Mouse (Mus musculus) stomach, postnatal 0 days (tissue): ENCODE results near the gene Naaladl2. TPM values are rescaled to one million over a fixed set of nuclear protein-coding genes. Genes with fewer than 3 reads are reported as not detected.
"Not testable (repeated sequence)": the region's sequence is repeated elsewhere in the genome, so short reads cannot be mapped to it uniquely, and the experiment has no call there.

Source experiments
- ATAC-seq: fragments of 200-750 bp; cut with Nextera tagmentation; 2 replicates; pipeline ENCODE4 v1.8.0; 2017; ENCODE audit not compliant: low FRiP score, low TSS enrichment
- DNase-seq: peaks from one replicate; pipeline ENCODE4 v3.0.0-alpha.2; 2016; ENCODE audit warnings: low spot score
- H3K27ac ChIP-seq: fragments of 300-500 bp; sonication (generic); replicated peaks from 2 replicates; pipeline ENCODE4 v1.5.1; 2014; ENCODE audit warnings: mild to moderate bottlenecking, control low read depth
- H3K27me3 ChIP-seq: fragments of 300-500 bp; sonication (generic); 2 replicates; pipeline ENCODE4 v1.6.1; 2014; ENCODE audit warnings: low read length; ENCODE audit not compliant: control insufficient read depth, insufficient read depth
- H3K36me3 ChIP-seq: fragments of 300-500 bp; sonication (generic); 2 replicates; pipeline ENCODE4 v1.6.1; 2014; ENCODE audit warnings: low read length, mixed read lengths; ENCODE audit not compliant: control insufficient read depth, insufficient read depth
- H3K4me1 ChIP-seq: fragments of 300-500 bp; sonication (generic); replicated peaks from 2 replicates; pipeline ENCODE4 v1.6.1; 2014; ENCODE audit warnings: antibody characterized with exemption; ENCODE audit not compliant: control insufficient read depth, insufficient read depth
- H3K4me2 ChIP-seq: fragments of 300-500 bp; sonication (generic); replicated peaks from 2 replicates; pipeline ENCODE4 v1.6.1; 2014; ENCODE audit warnings: low read depth, mild to moderate bottlenecking, control low read depth, moderate library complexity
- H3K4me3 ChIP-seq: fragments of 300-500 bp; sonication (generic); 2 replicates; pipeline ENCODE4 v1.5.1; 2014; ENCODE audit warnings: low read depth, low read length, control low read depth
- H3K9ac ChIP-seq: fragments of 300-500 bp; sonication (generic); 2 replicates; pipeline ENCODE4 v1.6.1; 2014; ENCODE audit warnings: mild to moderate bottlenecking, low read length, control low read depth, mixed read lengths
- H3K9me3 ChIP-seq: fragments of 300-500 bp; sonication (generic); 2 replicates; pipeline ENCODE4 v1.6.1; 2016; ENCODE audit warnings: low read length; ENCODE audit not compliant: control insufficient read depth
- CTCF ChIP-seq: IDR thresholded peaks from 2 replicates; pipeline ENCODE4 v1.5.1; 2016; ENCODE audit warnings: antibody characterized with exemption, low read depth, mild to moderate bottlenecking, moderate library complexity
- EP300 ChIP-seq: optimal IDR thresholded peaks from 2 replicates; pipeline ENCODE3; 2016; ENCODE audit warnings: antibody characterized with exemption
- WGBS: fragments of 180-500 bp; shearing (Covaris S2); extraction: QIAGEN DNeasy Blood & Tissue Kit; methylation state at CpG from one replicate; pipeline ENCODE4 v1.1.7; 2014; 5-methylcytosine and 5-hydroxymethylcytosine counted together
- polyA plus RNA-seq: library from polyadenylated mRNA; unstranded; fragments of >200 nt; fragmentation: Nextera tagmentation; extraction: Ambion mirVana; gene quantifications from 2 replicates; pipeline ENCODE4 v1.2.1, GENCODE M21; 2015

Gene Naaladl2
- polyA plus RNA-seq, 1 experiment from 2014 or later: 5.9 TPM

- Histone ChIP-seq H3K4me2 (no peak overlapping the region), H3K4me1 (no peaks in the 10 kb centered on the region), H3K36me3 (no peaks in the 10 kb centered on the region), H3K27me3 (no peaks in the 10 kb centered on the region), H3K27ac (no peak overlapping the region), H3K4me3 (no peak overlapping the region), H3K9me3 (no peaks in the 10 kb centered on the region), H3K9ac (no peak overlapping the region)
- 86% methylated on average over 1 of the region's 1 CpGs for WGBS
- DNase-seq (no peak), ATAC-seq (no peak)
- TF ChIP-seq CTCF (no peak), EP300 (no peak)
These were observed 133.3 kb downstream of the Naaladl2 start for GRCm38 (mm10) chr3:25010751-25011150.

GRCm38 (mm10) chr3:25006802-25007201 is 137.3 kb downstream of the Naaladl2 start:
- ATAC-seq, H3K4me1 ChIP-seq, H3K27ac ChIP-seq, H3K4me2 ChIP-seq, H3K27me3 ChIP-seq, H3K9ac ChIP-seq, DNase-seq, H3K36me3 ChIP-seq, H3K4me3 ChIP-seq, H3K9me3 ChIP-seq: not testable (repeated sequence)
- WGBS: 70% methylated on average over 2 of the region's 2 CpGs

GRCm38 (mm10) chr3:24992577-24992976 is 151.5 kb downstream of the Naaladl2 start:
- no peak overlapping the region for H3K4me2 ChIP-seq
- H3K4me3 ChIP-seq: no peak overlapping the region
- H3K9ac ChIP-seq: no peak overlapping the region
- H3K27me3 ChIP-seq: no peaks in the 10 kb centered on the region
- TF ChIP-seq CTCF (no peak), EP300 (no peak)
- H3K4me1 ChIP-seq: no peaks in the 10 kb centered on the region
- no peak overlapping the region for H3K27ac ChIP-seq
- ATAC-seq (no peak), DNase-seq (no peak)
- WGBS: 38% methylated on average over 2 of the region's 2 CpGs
- H3K9me3 ChIP-seq: no peaks in the 10 kb centered on the region
- no peaks in the 10 kb centered on the region for H3K36me3 ChIP-seq

GRCm38 (mm10) chr3:24992078-24992477 is 152.0 kb downstream of the Naaladl2 start:
- Histone ChIP-seq H3K27me3 (no peaks in the 10 kb centered on the region), H3K36me3 (no peaks in the 10 kb centered on the region), H3K4me3 (no peak overlapping the region), H3K27ac (no peak overlapping the region), H3K9me3 (no peaks in the 10 kb centered on the region), H3K4me2 (no peak overlapping the region), H3K4me1 (no peaks in the 10 kb centered on the region), H3K9ac (no peak overlapping the region)
- ATAC-seq (no peak), DNase-seq (no peak)
- TF ChIP-seq EP300: no peak
- TF ChIP-seq CTCF: no peak
- 76% methylated on average over 3 of the region's 3 CpGs for WGBS

- Histone ChIP-seq H3K27ac (no peak overlapping the region), H3K4me2 (no peak overlapping the region), H3K9me3 (no peaks in the 10 kb centered on the region), H3K4me3 (no peak overlapping the region), H3K4me1 (no peaks in the 10 kb centered on the region), H3K27me3 (no peaks in the 10 kb centered on the region), H3K36me3 (no peaks in the 10 kb centered on the region), H3K9ac (no peak overlapping the region)
- ATAC-seq: no peak
- no peak for DNase-seq
- TF ChIP-seq CTCF: no peak
- TF ChIP-seq EP300: no peak
- 51% methylated on average over 4 of the region's 4 CpGs for WGBS
These were observed 161.9 kb downstream of the Naaladl2 start for GRCm38 (mm10) chr3:24982111-24982510.

- ATAC-seq (no peak), DNase-seq (no peak)
- Histone ChIP-seq H3K9me3 (no peaks in the 10 kb centered on the region), H3K9ac (no peak overlapping the region), H3K4me2 (no peak overlapping the region), H3K27ac (no peak overlapping the region), H3K4me3 (no peak overlapping the region), H3K36me3 (no peaks in the 10 kb centered on the region), H3K27me3 (no peaks in the 10 kb centered on the region), H3K4me1 (no peaks in the 10 kb centered on the region)
- TF ChIP-seq EP300 (no peak), CTCF (no peak)
- WGBS: 78% methylated on average over 2 of the region's 2 CpGs
These were observed 201.9 kb downstream of the Naaladl2 start for GRCm38 (mm10) chr3:24942170-24942569.
